Mouse (Mus musculus) embryonic facial prominence, embryonic 13.5 days (tissue): Measurements from ENCODE around the gene Muc5b. TPM values are rescaled to one million over a fixed set of nuclear protein-coding genes. Genes with fewer than 3 reads are reported as not detected.

Experiments used
- ATAC-seq: fragments of 200-750 bp; cut with Nextera tagmentation; 2 replicates; pipeline ENCODE4 v1.8.0; 2017; ENCODE audit warnings: low read depth; ENCODE audit not compliant: insufficient number of reproducible peaks, insufficient read depth, low FRiP score, low TSS enrichment
- H3K27ac ChIP-seq: fragments of 300-500 bp; sonication (generic); 2 replicates; pipeline ENCODE4 v1.5.1; 2015; ENCODE audit warnings: moderate library complexity, mild to moderate bottlenecking, inconsistent platforms
- H3K27me3 ChIP-seq: fragments of 300-500 bp; sonication (generic); 2 replicates; pipeline ENCODE4 v1.6.1; 2015; ENCODE audit warnings: mild to moderate bottlenecking, inconsistent platforms
- H3K36me3 ChIP-seq: fragments of 300-500 bp; sonication (generic); 2 replicates; pipeline ENCODE4 v1.6.1; 2015; ENCODE audit warnings: mild to moderate bottlenecking, inconsistent platforms
- H3K4me1 ChIP-seq: fragments of 300-500 bp; sonication (generic); 2 replicates; pipeline ENCODE4 v1.6.1; 2015; ENCODE audit warnings: inconsistent platforms
- H3K4me2 ChIP-seq: fragments of 300-500 bp; sonication (generic); 2 replicates; pipeline ENCODE4 v1.6.1; 2015; ENCODE audit warnings: moderate library complexity, mild to moderate bottlenecking, inconsistent platforms
- H3K4me3 ChIP-seq: fragments of 300-500 bp; sonication (generic); 2 replicates; pipeline ENCODE4 v1.5.1; 2015; ENCODE audit warnings: mild to moderate bottlenecking, inconsistent platforms
- H3K9ac ChIP-seq: fragments of 300-500 bp; sonication (generic); 2 replicates; pipeline ENCODE4 v1.6.1; 2015; ENCODE audit warnings: mild to moderate bottlenecking, inconsistent platforms
- H3K9me3 ChIP-seq: fragments of 300-500 bp; sonication (generic); 2 replicates; pipeline ENCODE4 v1.6.1; 2016; ENCODE audit warnings: inconsistent platforms
- WGBS: fragments of 180-500 bp; shearing (Covaris S2); methylation state at CpG from one replicate; pipeline ENCODE4 v1.1.7; 2015; ENCODE audit warnings: mixed read lengths; 5-methylcytosine and 5-hydroxymethylcytosine counted together
- polyA plus RNA-seq: library from polyadenylated mRNA; unstranded; fragments of >200 nt; fragmentation: Nextera tagmentation; extraction: Ambion mirVana; gene quantifications from 2 replicates; pipeline ENCODE4 v1.2.1, GENCODE M21; 2015

Muc5b gene
- polyA plus RNA-seq, 1 experiment from 2014 or later = not detected

GRCm38 (mm10) chr7:141824398-141824797 is 14.5 kb upstream of the Muc5b start:
- H3K27me3 ChIP-seq = no peaks in the 10 kb centered on the region
- WGBS = 86% methylated on average over 9 of the region's 9 CpGs
- H3K9me3 ChIP-seq = no peaks in the 10 kb centered on the region
- no peak overlapping the region for H3K27ac ChIP-seq
- ATAC-seq = no peak
- H3K4me3 ChIP-seq = no peak overlapping the region
- no peak overlapping the region for H3K9ac ChIP-seq
- H3K4me2 ChIP-seq = no peak overlapping the region
- peaks cover 9% of the 10 kb centered on the region for H3K4me1 ChIP-seq
- H3K36me3 ChIP-seq = no peaks in the 10 kb centered on the region

GRCm38 (mm10) chr7:141835941-141836340 is 2.9 kb upstream of the Muc5b start:
- Histone ChIP-seq H3K4me2 (no peak overlapping the region), H3K4me1 (no peaks in the 10 kb centered on the region), H3K4me3 (no peak overlapping the region), H3K27ac (no peak overlapping the region), H3K9ac (no peak overlapping the region), H3K36me3 (no peaks in the 10 kb centered on the region), H3K27me3 (no peaks in the 10 kb centered on the region), H3K9me3 (no peaks in the 10 kb centered on the region)
- WGBS = 79% methylated on average over 7 of the region's 7 CpGs
- ATAC-seq = no peak

DNA sequence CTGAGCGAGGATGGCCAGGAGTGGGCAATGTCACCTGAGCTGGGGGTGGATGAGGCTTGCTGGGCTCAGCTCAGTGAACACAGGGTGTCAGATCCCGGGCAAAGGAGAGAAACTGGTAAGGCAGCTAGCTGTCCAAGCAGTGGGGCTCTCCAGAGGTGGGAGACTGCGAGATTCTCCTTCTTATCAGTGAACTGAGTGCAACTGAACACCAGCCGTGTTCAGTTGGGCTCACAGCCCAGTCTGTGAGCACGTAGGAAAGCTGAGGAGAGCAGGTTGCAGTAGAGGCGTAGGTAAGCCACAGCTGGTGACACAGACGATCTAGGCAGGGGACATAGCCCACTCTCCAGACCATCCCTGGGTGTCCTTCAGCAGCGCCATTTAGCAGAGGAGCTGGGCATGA is 2.4 kb upstream of the Muc5b start:
- Histone ChIP-seq H3K27ac (no peak overlapping the region), H3K27me3 (no peaks in the 10 kb centered on the region), H3K9me3 (no peaks in the 10 kb centered on the region), H3K4me3 (no peak overlapping the region), H3K4me1 (no peaks in the 10 kb centered on the region), H3K4me2 (no peak overlapping the region), H3K9ac (no peak overlapping the region), H3K36me3 (no peaks in the 10 kb centered on the region)
- WGBS = 74% methylated on average over 8 of the region's 8 CpGs
- ATAC-seq = no peak

- Histone ChIP-seq H3K36me3 (no peaks in the 10 kb centered on the region), H3K4me2 (no peak overlapping the region)
- 74% methylated on average over 10 of the region's 10 CpGs for WGBS
These were observed 1.5 kb downstream of the Muc5b start for GRCm38 (mm10) chr7:141840354-141840753.

GRCm38 (mm10) chr7:141861046-141861445 is 22.2 kb downstream of the Muc5b start:
- no peaks in the 10 kb centered on the region for H3K27me3 ChIP-seq
- 82% methylated on average over 4 of the region's 4 CpGs for WGBS
- H3K4me2 ChIP-seq = no peak overlapping the region

More at GRCm38 (mm10) chr7:141840354-141840753, 1.5 kb downstream of the Muc5b start:
- H3K9me3 ChIP-seq = no peaks in the 10 kb centered on the region
- H3K27ac ChIP-seq = no peak overlapping the region
- no peaks in the 10 kb centered on the region for H3K4me1 ChIP-seq
- no peak overlapping the region for H3K9ac ChIP-seq
- H3K4me3 ChIP-seq = no peak overlapping the region
- no peak for ATAC-seq
- H3K27me3 ChIP-seq = no peaks in the 10 kb centered on the region

DNA sequence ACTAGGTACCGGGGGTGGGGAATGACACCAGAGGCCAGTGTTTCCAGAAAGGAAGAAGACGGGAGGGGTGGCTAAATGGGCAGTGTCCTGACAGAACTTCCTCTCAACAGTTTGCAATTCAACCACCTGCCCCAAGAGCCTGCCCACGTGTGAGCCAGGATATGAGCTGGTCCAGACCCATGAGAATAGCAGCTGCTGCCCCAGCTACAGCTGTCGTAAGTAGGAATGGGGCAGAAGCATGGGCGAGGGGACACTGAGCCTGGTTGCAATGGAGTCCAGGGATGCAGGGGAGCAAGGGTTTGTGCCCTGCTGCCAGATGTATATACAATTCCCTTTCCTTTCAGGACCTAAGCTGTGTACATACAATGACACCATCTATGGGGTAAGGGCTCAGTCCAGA is 30.8 kb downstream of the Muc5b start:
- Histone ChIP-seq H3K36me3 (peaks cover 31% of the 10 kb centered on the region), H3K9me3 (no peaks in the 10 kb centered on the region), H3K4me1 (no peaks in the 10 kb centered on the region), H3K9ac (no peak overlapping the region), H3K4me2 (no peak overlapping the region), H3K27ac (no peak overlapping the region), H3K4me3 (no peak overlapping the region), H3K27me3 (no peaks in the 10 kb centered on the region)
- 60% methylated on average over 5 of the region's 5 CpGs for WGBS
- no peak for ATAC-seq

More at GRCm38 (mm10) chr7:141861046-141861445, 22.2 kb downstream of the Muc5b start:
- ATAC-seq = no peak
- Histone ChIP-seq H3K27ac (no peak overlapping the region), H3K36me3 (no peaks in the 10 kb centered on the region), H3K9me3 (no peaks in the 10 kb centered on the region), H3K4me3 (no peak overlapping the region), H3K4me1 (no peaks in the 10 kb centered on the region), H3K9ac (no peak overlapping the region)

GRCm38 (mm10) chr7:141870553-141870952 is 31.7 kb downstream of the Muc5b start:
- no peaks in the 10 kb centered on the region for H3K27me3 ChIP-seq
- H3K4me3 ChIP-seq = no peak overlapping the region
- no peaks in the 10 kb centered on the region for H3K4me1 ChIP-seq
- ATAC-seq = no peak
- WGBS = 78% methylated on average over 5 of the region's 5 CpGs
- H3K4me2 ChIP-seq = no peak overlapping the region
- peaks cover 34% of the 10 kb centered on the region for H3K36me3 ChIP-seq
- no peaks in the 10 kb centered on the region for H3K9me3 ChIP-seq
- H3K27ac ChIP-seq = no peak overlapping the region
- H3K9ac ChIP-seq = no peak overlapping the region

DNA sequence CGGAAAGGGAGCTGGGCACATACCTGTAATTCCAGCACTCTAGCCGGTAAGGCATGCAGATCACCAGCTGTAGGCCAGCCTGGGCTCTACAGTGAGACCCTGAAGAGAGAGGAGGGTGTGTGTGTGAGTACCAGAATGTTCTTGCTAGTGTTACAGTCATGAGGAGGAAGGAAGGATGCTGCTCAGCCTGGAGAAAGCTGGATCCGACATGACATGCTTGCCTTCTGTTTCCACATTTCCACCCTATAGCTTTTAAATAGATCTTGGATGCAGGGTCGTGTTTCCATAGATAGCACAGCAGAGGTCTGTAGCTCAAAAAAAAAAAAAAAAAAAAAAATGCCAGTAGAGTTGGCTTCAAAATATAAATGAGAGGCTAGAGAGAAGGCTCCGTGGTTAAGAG is 36.0 kb downstream of the Muc5b start:
- Histone ChIP-seq H3K27me3 (no peaks in the 10 kb centered on the region), H3K36me3 (peaks cover 54% of the 10 kb centered on the region), H3K9ac (no peak overlapping the region), H3K4me2 (no peak overlapping the region), H3K27ac (no peak overlapping the region), H3K4me1 (no peaks in the 10 kb centered on the region), H3K4me3 (no peak overlapping the region), H3K9me3 (no peaks in the 10 kb centered on the region)
- WGBS = 92% methylated on average over 5 of the region's 5 CpGs
- no peak for ATAC-seq

GRCm38 (mm10) chr7:141878813-141879212 is 39.9 kb downstream of the Muc5b start:
- Histone ChIP-seq H3K27me3 (no peaks in the 10 kb centered on the region), H3K9me3 (no peaks in the 10 kb centered on the region), H3K4me3 (no peak overlapping the region), H3K36me3 (peaks cover 68% of the 10 kb centered on the region), H3K9ac (no peak overlapping the region), H3K4me1 (no peaks in the 10 kb centered on the region), H3K27ac (no peak overlapping the region), H3K4me2 (no peak overlapping the region)
- 92% methylated on average over 2 of the region's 2 CpGs for WGBS
- ATAC-seq = no peak

DNA sequence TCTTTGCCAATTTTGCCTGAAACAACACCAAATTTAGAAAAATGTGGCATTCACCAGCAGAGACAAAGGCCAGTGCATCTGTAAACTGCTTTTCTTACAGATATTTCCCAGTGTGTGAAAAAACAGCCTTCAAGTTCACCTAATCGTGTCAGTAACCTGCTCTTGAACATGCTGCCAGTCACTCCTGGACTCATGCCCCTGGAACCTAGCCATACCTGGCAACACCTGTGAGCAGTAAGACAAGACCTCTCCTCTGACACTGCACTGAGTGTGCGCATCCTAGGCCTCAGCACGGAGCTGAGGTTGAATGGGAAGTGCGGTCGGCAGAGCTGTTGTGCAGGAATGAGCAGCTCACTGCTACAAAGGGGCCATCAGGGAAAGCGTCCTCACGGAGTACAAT is 53.3 kb downstream of the Muc5b start:
- H3K4me3 ChIP-seq = no peak overlapping the region
- 93% methylated on average over 7 of the region's 7 CpGs for WGBS
- peaks cover 71% of the 10 kb centered on the region for H3K36me3 ChIP-seq
- no peaks in the 10 kb centered on the region for H3K9me3 ChIP-seq
- H3K27me3 ChIP-seq = no peaks in the 10 kb centered on the region
- H3K4me1 ChIP-seq = 0 out of 2 replicates have a peak, but pooled peaks cover 3% of the 10 kb centered on the region
- no peak for ATAC-seq
- H3K9ac ChIP-seq = no peak overlapping the region
- H3K27ac ChIP-seq = no peak overlapping the region
- H3K4me2 ChIP-seq = no peak overlapping the region

DNA sequence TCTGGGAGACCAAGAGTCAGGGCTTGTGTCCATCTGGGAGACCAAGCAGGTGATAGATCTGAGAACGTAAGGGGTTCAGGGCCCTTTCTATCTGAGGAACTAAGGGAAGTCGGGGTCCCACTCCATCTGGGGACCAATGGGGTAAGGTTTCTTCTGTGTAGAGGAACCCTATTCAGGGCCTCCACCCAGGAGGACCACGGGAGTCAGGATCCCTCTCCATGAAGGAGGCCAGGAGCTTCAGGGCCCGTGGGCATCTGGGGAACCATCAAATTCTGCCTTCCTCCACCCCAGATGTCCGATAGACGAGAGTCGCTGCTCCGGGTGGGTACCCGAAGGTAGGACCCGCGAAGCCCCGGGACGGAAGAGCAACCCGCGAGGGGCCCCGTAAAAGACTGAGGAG is 63.0 kb downstream of the Muc5b start:
- Histone ChIP-seq H3K27me3 (peaks cover 16% of the 10 kb centered on the region; the same call in 1 of the 2 replicates), H3K4me1 (peaks cover 30% of the 10 kb centered on the region), H3K9ac (peak overlapping the region; percentile 92), H3K4me3 (peak overlapping the region; percentile 83), H3K9me3 (no peaks in the 10 kb centered on the region), H3K36me3 (no peaks in the 10 kb centered on the region), H3K4me2 (peak overlapping the region; percentile 85), H3K27ac (peak overlapping the region; percentile 60)
- under 1% methylated on average over 16 of the region's 16 CpGs for WGBS
- peak; percentile 18; the same call in 1 of the 2 replicates for ATAC-seq

DNA sequence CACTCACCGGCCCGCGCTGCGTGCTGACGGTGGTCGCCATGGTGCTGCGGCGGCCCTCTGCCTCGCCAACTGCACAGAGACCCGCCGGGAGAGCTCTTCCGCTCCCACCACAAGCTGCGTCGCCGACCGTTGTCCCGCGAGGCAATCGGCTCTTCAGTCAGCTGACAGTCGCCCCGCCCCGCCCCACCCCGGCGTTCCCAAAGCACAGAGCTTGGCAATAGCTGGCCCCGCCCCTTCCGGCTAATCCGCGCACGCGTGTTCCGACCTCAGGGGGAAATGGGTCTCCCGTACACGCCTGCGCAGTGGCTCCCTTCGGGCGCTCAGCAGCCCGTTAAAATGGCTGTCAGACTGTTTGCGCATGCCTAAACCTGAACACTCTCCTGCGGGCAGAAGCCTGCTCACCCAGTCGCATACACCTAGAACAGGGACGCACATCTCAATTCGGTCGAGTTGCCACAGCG is 63.4 kb downstream of the Muc5b start:
- Histone ChIP-seq H3K9ac (peak overlapping the region; percentile 92), H3K36me3 (no peaks in the 10 kb centered on the region), H3K27me3 (peaks cover 16% of the 10 kb centered on the region; the same call in 1 of the 2 replicates), H3K4me1 (peaks cover 26% of the 10 kb centered on the region), H3K9me3 (no peaks in the 10 kb centered on the region), H3K4me3 (peak overlapping the region; percentile 83), H3K27ac (peak overlapping the region; percentile 60), H3K4me2 (peak overlapping the region; percentile 85)
- WGBS = under 1% methylated on average over 44 of the region's 44 CpGs
- peak; percentile 93 for ATAC-seq
